Mouse (Mus musculus): ENCODE measurements at regions not wholly inside any gene's neighbourhood (a gene's known extent, or its start where the extent isn't known, plus 50 kb on each side); places are given as distances from the start of the nearest gene placed in this dataset.

- TF ChIP-seq POLR2A (IDR thresholded peaks at IDR 0.05; ENCODE audit: low read depth, low read length) (no peak), MAX (IDR thresholded peaks at IDR 0.05; ENCODE audit: low read length) (no peak)
Observed at GRCm38 (mm10) chr6:37803231-37803630, 67.4 kb upstream of the Trim24 start.
